Mouse (Mus musculus): ENCODE data around the gene Vti1a. TPM values are rescaled to one million over a fixed set of nuclear protein-coding genes. Genes with fewer than 3 reads are reported as not detected.

The Vti1a gene
- polyA plus RNA-seq, 1 experiment from 2014 or later: 22.8 TPM

- no peak for ATAC-seq
- Histone ChIP-seq H3K9ac (ENCODE audit: low read length) (no peak overlapping the region), H3K4me2 (ENCODE audit: low read length) (no peak overlapping the region), H3K9me3 (replicated peaks; ENCODE audit: control insufficient read depth, low read length) (no peaks in the 10 kb centered on the region), H3K27ac (ENCODE audit: low read depth, low read length) (no peak overlapping the region), H3K4me3 (ENCODE audit: low read depth, low read length) (no peak overlapping the region), H3K27me3 (replicated peaks; ENCODE audit: control insufficient read depth, insufficient read depth, low read length) (no peaks in the 10 kb centered on the region), H3K36me3 (ENCODE audit: control insufficient read depth, insufficient read depth, low read length) (no peaks in the 10 kb centered on the region), H3K4me1 (ENCODE audit: control insufficient read depth, insufficient read depth, low read length) (no peaks in the 10 kb centered on the region)
- 93% methylated on average over 4 of the region's 4 CpGs for whole genome bisulfite sequencing
- DNase-seq (ENCODE audit: low spot score): no peak
Observed at GRCm38 (mm10) chr19:55513941-55514340, 197.8 kb downstream of the Vti1a start.

- no peak overlapping the region for H3K4me2 ChIP-seq (ENCODE audit: low read length)
- no peak overlapping the region for H3K4me3 ChIP-seq (ENCODE audit: low read depth, low read length)
- 83% methylated on average over 2 of the region's 2 CpGs for WGBS
- H3K9ac ChIP-seq (ENCODE audit: low read length): no peak overlapping the region
- DNase-seq (ENCODE audit: low spot score) (no peak), ATAC-seq (no peak)
- H3K4me1 ChIP-seq (ENCODE audit: control insufficient read depth, insufficient read depth, low read length): no peaks in the 10 kb centered on the region
- no peaks in the 10 kb centered on the region for H3K9me3 ChIP-seq (replicated peaks; ENCODE audit: control insufficient read depth, low read length)
- no peaks in the 10 kb centered on the region for H3K27me3 ChIP-seq (replicated peaks; ENCODE audit: control insufficient read depth, insufficient read depth, low read length)
- H3K36me3 ChIP-seq (ENCODE audit: control insufficient read depth, insufficient read depth, low read length): no peaks in the 10 kb centered on the region
- no peak overlapping the region for H3K27ac ChIP-seq (ENCODE audit: low read depth, low read length)
Observed at GRCm38 (mm10) chr19:55520236-55520635, 204.1 kb downstream of the Vti1a start.

GRCm38 (mm10) chr19:55523340-55523739 is 207.2 kb downstream of the Vti1a start:
- 83% methylated on average over 9 of the region's 9 CpGs for WGBS
- Histone ChIP-seq H3K27ac (ENCODE audit: low read depth, low read length) (no peak overlapping the region), H3K4me1 (ENCODE audit: control insufficient read depth, insufficient read depth, low read length) (no peaks in the 10 kb centered on the region), H3K9ac (ENCODE audit: low read length) (no peak overlapping the region), H3K27me3 (replicated peaks; ENCODE audit: control insufficient read depth, insufficient read depth, low read length) (no peaks in the 10 kb centered on the region), H3K4me3 (ENCODE audit: low read depth, low read length) (no peak overlapping the region), H3K4me2 (ENCODE audit: low read length) (no peak overlapping the region), H3K36me3 (ENCODE audit: control insufficient read depth, insufficient read depth, low read length) (no peaks in the 10 kb centered on the region), H3K9me3 (replicated peaks; ENCODE audit: control insufficient read depth, low read length) (no peaks in the 10 kb centered on the region)
- ATAC-seq (no peak), DNase-seq (ENCODE audit: low spot score) (no peak)

- H3K9me3 ChIP-seq (replicated peaks; ENCODE audit: control insufficient read depth, low read length): no peaks in the 10 kb centered on the region
- no peak overlapping the region for H3K4me3 ChIP-seq (ENCODE audit: low read depth, low read length)
- 89% methylated on average over 7 of the region's 7 CpGs for WGBS
- no peaks in the 10 kb centered on the region for H3K4me1 ChIP-seq (ENCODE audit: control insufficient read depth, insufficient read depth, low read length)
- no peaks in the 10 kb centered on the region for H3K27me3 ChIP-seq (replicated peaks; ENCODE audit: control insufficient read depth, insufficient read depth, low read length)
- H3K27ac ChIP-seq (ENCODE audit: low read depth, low read length): no peak overlapping the region
- no peak overlapping the region for H3K9ac ChIP-seq (ENCODE audit: low read length)
- no peak overlapping the region for H3K4me2 ChIP-seq (ENCODE audit: low read length)
- H3K36me3 ChIP-seq (ENCODE audit: control insufficient read depth, insufficient read depth, low read length): no peaks in the 10 kb centered on the region
- no peak for ATAC-seq
- DNase-seq (ENCODE audit: low spot score): no peak
Observed at GRCm38 (mm10) chr19:55524385-55524784, 208.3 kb downstream of the Vti1a start.

GRCm38 (mm10) chr19:55525056-55525455 is 209.0 kb downstream of the Vti1a start:
- Histone ChIP-seq H3K4me3 (ENCODE audit: low read depth, low read length) (no peak overlapping the region), H3K4me1 (ENCODE audit: control insufficient read depth, insufficient read depth, low read length) (no peaks in the 10 kb centered on the region), H3K9ac (ENCODE audit: low read length) (no peak overlapping the region), H3K36me3 (ENCODE audit: control insufficient read depth, insufficient read depth, low read length) (no peaks in the 10 kb centered on the region), H3K4me2 (ENCODE audit: low read length) (no peak overlapping the region), H3K9me3 (replicated peaks; ENCODE audit: control insufficient read depth, low read length) (no peaks in the 10 kb centered on the region), H3K27ac (ENCODE audit: low read depth, low read length) (no peak overlapping the region), H3K27me3 (replicated peaks; ENCODE audit: control insufficient read depth, insufficient read depth, low read length) (no peaks in the 10 kb centered on the region)
- 67% methylated on average over 3 of the region's 3 CpGs for WGBS
- DNase-seq (ENCODE audit: low spot score) (no peak), ATAC-seq (no peak)

- Histone ChIP-seq H3K4me3 (ENCODE audit: low read depth, low read length) (no peak overlapping the region), H3K9me3 (replicated peaks; ENCODE audit: control insufficient read depth, low read length) (no peaks in the 10 kb centered on the region), H3K4me2 (ENCODE audit: low read length) (no peak overlapping the region), H3K27me3 (replicated peaks; ENCODE audit: control insufficient read depth, insufficient read depth, low read length) (no peaks in the 10 kb centered on the region), H3K9ac (ENCODE audit: low read length) (no peak overlapping the region), H3K27ac (ENCODE audit: low read depth, low read length) (no peak overlapping the region), H3K36me3 (ENCODE audit: control insufficient read depth, insufficient read depth, low read length) (no peaks in the 10 kb centered on the region), H3K4me1 (ENCODE audit: control insufficient read depth, insufficient read depth, low read length) (no peaks in the 10 kb centered on the region)
- no peak for DNase-seq (ENCODE audit: low spot score)
- ATAC-seq: no peak
- WGBS: 72% methylated on average over 2 of the region's 2 CpGs
Observed at GRCm38 (mm10) chr19:55526717-55527235, 210.7 kb downstream of the Vti1a start.

GRCm38 (mm10) chr19:55530041-55530440 is 213.9 kb downstream of the Vti1a start:
- Histone ChIP-seq H3K9me3 (replicated peaks; ENCODE audit: control insufficient read depth, low read length) (no peaks in the 10 kb centered on the region), H3K36me3 (ENCODE audit: control insufficient read depth, insufficient read depth, low read length) (no peaks in the 10 kb centered on the region), H3K4me2 (ENCODE audit: low read length) (no peak overlapping the region), H3K4me1 (ENCODE audit: control insufficient read depth, insufficient read depth, low read length) (no peaks in the 10 kb centered on the region), H3K27ac (ENCODE audit: low read depth, low read length) (no peak overlapping the region), H3K4me3 (ENCODE audit: low read depth, low read length) (no peak overlapping the region), H3K9ac (ENCODE audit: low read length) (no peak overlapping the region), H3K27me3 (replicated peaks; ENCODE audit: control insufficient read depth, insufficient read depth, low read length) (no peaks in the 10 kb centered on the region)
- ATAC-seq (no peak), DNase-seq (ENCODE audit: low spot score) (no peak)
- WGBS: 90% methylated on average over 3 of the region's 3 CpGs

GRCm38 (mm10) chr19:55532681-55533080 is 216.6 kb downstream of the Vti1a start:
- 84% methylated on average over 3 of the region's 3 CpGs for WGBS

GRCm38 (mm10) chr19:55536273-55536937 is 220.3 kb downstream of the Vti1a start:
- H3K36me3 ChIP-seq (ENCODE audit: control insufficient read depth, insufficient read depth, low read length): no peaks in the 10 kb centered on the region
- H3K9ac ChIP-seq (ENCODE audit: low read length): no peak overlapping the region
- H3K27ac ChIP-seq (ENCODE audit: low read depth, low read length): no peak overlapping the region
- 83% methylated on average over 7 of the region's 7 CpGs for WGBS
- H3K4me3 ChIP-seq (ENCODE audit: low read depth, low read length): no peak overlapping the region
- no peaks in the 10 kb centered on the region for H3K4me1 ChIP-seq (ENCODE audit: control insufficient read depth, insufficient read depth, low read length)
- no peak overlapping the region for H3K4me2 ChIP-seq (ENCODE audit: low read length)
- no peaks in the 10 kb centered on the region; the same call in 1 of the 2 replicates for H3K27me3 ChIP-seq (replicated peaks; ENCODE audit: control insufficient read depth, insufficient read depth, low read length)
- H3K9me3 ChIP-seq (replicated peaks; ENCODE audit: control insufficient read depth, low read length): no peaks in the 10 kb centered on the region
- ATAC-seq (no peak), DNase-seq (ENCODE audit: low spot score) (no peak)

More at GRCm38 (mm10) chr19:55532681-55533080, 216.6 kb downstream of the Vti1a start:
- no peak overlapping the region for H3K27ac ChIP-seq (ENCODE audit: low read depth, low read length)
- no peak for ATAC-seq
- H3K36me3 ChIP-seq (ENCODE audit: control insufficient read depth, insufficient read depth, low read length): no peaks in the 10 kb centered on the region
- H3K9ac ChIP-seq (ENCODE audit: low read length): no peak overlapping the region
- DNase-seq (ENCODE audit: low spot score): no peak
- no peaks in the 10 kb centered on the region for H3K4me1 ChIP-seq (ENCODE audit: control insufficient read depth, insufficient read depth, low read length)
- H3K9me3 ChIP-seq (replicated peaks; ENCODE audit: control insufficient read depth, low read length): no peaks in the 10 kb centered on the region
- H3K4me3 ChIP-seq (ENCODE audit: low read depth, low read length): no peak overlapping the region
- H3K4me2 ChIP-seq (ENCODE audit: low read length): no peak overlapping the region
- no peaks in the 10 kb centered on the region for H3K27me3 ChIP-seq (replicated peaks; ENCODE audit: control insufficient read depth, insufficient read depth, low read length)
